Mouse (Mus musculus) heart, embryonic 11.5 days (tissue): ENCODE measurements around the gene Ddx24. TPM values are rescaled to one million over a fixed set of nuclear protein-coding genes. Genes with fewer than 3 reads are reported as not detected.
A peak's percentile ranks its signal among the peaks of the same experiment; 100 is the strongest.

Experiments used
- ATAC-seq: fragments of 200-750 bp; cut with Nextera tagmentation; replicated peaks from 2 replicates; pipeline ENCODE4 v1.8.0; 2017; ENCODE audit warnings: moderate library complexity; ENCODE audit not compliant: insufficient number of reproducible peaks, low FRiP score, low TSS enrichment
- H3K27ac ChIP-seq: fragments of 300-500 bp; sonication (generic); 2 replicates; pipeline ENCODE4 v1.5.1; 2014; ENCODE audit warnings: mild to moderate bottlenecking, low read depth, low read length
- H3K27me3 ChIP-seq: fragments of 300-500 bp; sonication (generic); 2 replicates; pipeline ENCODE4 v1.6.1; 2014; ENCODE audit warnings: mild to moderate bottlenecking, low read length, mixed read lengths; ENCODE audit not compliant: control insufficient read depth, insufficient read depth
- H3K36me3 ChIP-seq: fragments of 300-500 bp; sonication (generic); 2 replicates; pipeline ENCODE4 v1.6.1; 2014; ENCODE audit warnings: mild to moderate bottlenecking, low read length, moderate library complexity, mixed read lengths; ENCODE audit not compliant: control insufficient read depth, insufficient read depth
- H3K4me1 ChIP-seq: fragments of 300-500 bp; sonication (generic); 2 replicates; pipeline ENCODE4 v1.6.1; 2014; ENCODE audit warnings: low read length; ENCODE audit not compliant: control insufficient read depth, insufficient read depth
- H3K4me2 ChIP-seq: fragments of 300-500 bp; sonication (generic); 2 replicates; pipeline ENCODE4 v1.6.1; 2014; ENCODE audit warnings: mild to moderate bottlenecking, moderate library complexity
- H3K4me3 ChIP-seq: fragments of 300-500 bp; sonication (generic); 2 replicates; pipeline ENCODE4 v1.5.1; 2014; ENCODE audit warnings: low read depth, low read length
- H3K9ac ChIP-seq: fragments of 300-500 bp; sonication (generic); 2 replicates; pipeline ENCODE4 v1.6.1; 2014; ENCODE audit warnings: mild to moderate bottlenecking, low read depth, low read length, moderate library complexity
- H3K9me3 ChIP-seq: fragments of 300-500 bp; sonication (generic); replicated peaks from 2 replicates; pipeline ENCODE4 v1.6.1; 2016; ENCODE audit warnings: low read length; ENCODE audit not compliant: control insufficient read depth
- WGBS: fragments of 180-500 bp; shearing (Covaris S2); extraction: QIAGEN DNeasy Blood & Tissue Kit; methylation state at CpG from one replicate; pipeline ENCODE4 v1.1.7; 2014; ENCODE audit not compliant: insufficient replicate concordance; 5-methylcytosine and 5-hydroxymethylcytosine counted together
- polyA plus RNA-seq: library from polyadenylated mRNA; unstranded; fragments of >200 nt; fragmentation: Nextera tagmentation; extraction: Ambion mirVana; gene quantifications from 2 replicates; pipeline ENCODE4 v1.2.1, GENCODE M21; 2014

Ddx24 gene
- polyA plus RNA-seq, 1 experiment from 2014 or later: 74.2 TPM

- H3K4me2 ChIP-seq: no peak overlapping the region
Observed at GRCm38 (mm10) chr12:103367171-103367570, 58.5 kb downstream of the Ddx24 start.

DNA sequence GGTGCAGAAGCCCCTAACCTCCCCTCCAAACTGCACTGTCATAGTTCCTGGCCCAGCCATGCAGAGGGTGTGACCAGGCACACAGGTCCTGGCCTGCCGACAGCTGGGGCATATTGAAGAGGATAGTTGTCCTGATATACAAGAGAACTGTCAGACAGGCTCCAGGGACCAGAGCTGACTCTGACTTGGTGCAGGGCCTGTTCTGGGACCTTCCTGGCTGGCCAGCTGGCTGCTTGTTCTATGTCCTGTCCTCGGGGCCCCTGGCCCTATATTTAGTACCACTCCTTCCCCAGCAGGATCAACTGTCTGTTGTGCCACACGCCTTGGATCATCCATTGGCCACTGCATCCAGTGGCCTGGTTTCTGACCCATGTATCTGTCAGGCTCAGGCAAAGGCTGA, 63.3 kb downstream of the Ddx24 start:
- H3K36me3 ChIP-seq: no peaks in the 10 kb centered on the region
- H3K4me3 ChIP-seq: no peak overlapping the region
- H3K27me3 ChIP-seq: no peaks in the 10 kb centered on the region
- 35% methylated on average over 3 of the region's 3 CpGs for WGBS
- ATAC-seq: no peak
- H3K9me3 ChIP-seq: no peaks in the 10 kb centered on the region
- peaks cover 11% of the 10 kb centered on the region for H3K4me1 ChIP-seq
- H3K4me2 ChIP-seq: no peak overlapping the region
- no peak overlapping the region for H3K9ac ChIP-seq
- H3K27ac ChIP-seq: peak overlapping the region; percentile 11; the same call in 1 of the 2 replicates

More at GRCm38 (mm10) chr12:103367171-103367570, 58.5 kb downstream of the Ddx24 start:
- no peak overlapping the region for H3K9ac ChIP-seq
- ATAC-seq: no peak
- WGBS: 60% methylated on average over 2 of the region's 2 CpGs
- H3K27ac ChIP-seq: no peak overlapping the region
- H3K4me1 ChIP-seq: peaks cover 12% of the 10 kb centered on the region
- H3K9me3 ChIP-seq: no peaks in the 10 kb centered on the region
- H3K4me3 ChIP-seq: no peak overlapping the region
- H3K36me3 ChIP-seq: no peaks in the 10 kb centered on the region
- H3K27me3 ChIP-seq: no peaks in the 10 kb centered on the region; the same call in 1 of the 2 replicates

DNA sequence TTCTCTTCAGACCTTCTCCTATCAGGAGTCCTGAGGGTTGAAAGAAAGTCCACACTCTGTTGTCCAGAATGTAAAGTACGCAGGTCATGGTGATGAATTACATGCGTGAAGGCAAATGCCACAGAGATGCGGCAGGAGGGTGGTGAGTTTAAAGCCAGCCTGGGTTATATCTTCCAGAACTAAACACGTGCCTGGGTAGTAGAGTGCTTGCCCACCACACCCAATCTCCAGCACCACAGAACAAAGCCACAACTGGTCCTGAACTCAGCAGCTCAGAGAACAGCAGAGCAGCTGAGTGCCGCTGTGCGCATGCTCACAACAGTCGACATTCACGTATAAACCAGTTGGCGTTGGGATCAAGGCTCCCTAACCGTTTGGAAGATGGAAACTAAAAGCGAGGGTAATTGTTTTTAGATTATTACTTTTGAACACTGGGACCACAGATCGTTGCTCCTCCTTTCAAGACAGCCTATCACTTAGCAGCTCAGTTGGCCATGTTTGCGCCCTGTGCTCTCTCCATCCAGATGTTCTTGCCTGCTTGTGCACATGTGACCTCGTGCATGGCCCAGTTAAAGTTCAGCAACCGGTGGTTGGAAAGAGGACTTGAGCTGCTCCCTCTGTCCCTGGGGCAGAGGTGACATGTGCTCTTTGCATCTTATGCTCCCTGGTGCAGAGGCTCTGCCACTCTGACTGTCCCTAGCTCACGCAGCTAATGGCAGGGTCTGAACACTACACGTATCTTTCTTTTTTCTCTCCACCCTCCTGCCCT, 63.9 kb downstream of the Ddx24 start:
- ATAC-seq: no peak
- Histone ChIP-seq H3K27ac (no peak overlapping the region), H3K27me3 (no peaks in the 10 kb centered on the region), H3K4me1 (peaks cover 11% of the 10 kb centered on the region), H3K4me2 (no peak overlapping the region), H3K4me3 (no peak overlapping the region), H3K9me3 (no peaks in the 10 kb centered on the region), H3K36me3 (no peaks in the 10 kb centered on the region), H3K9ac (no peak overlapping the region)
- 82% methylated on average over 17 of the region's 17 CpGs for WGBS

- no peaks in the 10 kb centered on the region for H3K27me3 ChIP-seq
- H3K36me3 ChIP-seq: no peaks in the 10 kb centered on the region
- no peaks in the 10 kb centered on the region for H3K9me3 ChIP-seq
- no peak overlapping the region for H3K9ac ChIP-seq
- no peak overlapping the region for H3K27ac ChIP-seq
- no peak overlapping the region for H3K4me3 ChIP-seq
- peaks cover 11% of the 10 kb centered on the region for H3K4me1 ChIP-seq
- no peak overlapping the region for H3K4me2 ChIP-seq
- ATAC-seq: no peak
- 85% methylated on average over 8 of the region's 8 CpGs for WGBS
Observed at GRCm38 (mm10) chr12:103360812-103361211, 64.8 kb downstream of the Ddx24 start.

GRCm38 (mm10) chr12:103358951-103359801, 66.5 kb downstream of the Ddx24 start:
- Histone ChIP-seq H3K27ac (no peak overlapping the region), H3K36me3 (no peaks in the 10 kb centered on the region), H3K4me2 (no peak overlapping the region)

DNA sequence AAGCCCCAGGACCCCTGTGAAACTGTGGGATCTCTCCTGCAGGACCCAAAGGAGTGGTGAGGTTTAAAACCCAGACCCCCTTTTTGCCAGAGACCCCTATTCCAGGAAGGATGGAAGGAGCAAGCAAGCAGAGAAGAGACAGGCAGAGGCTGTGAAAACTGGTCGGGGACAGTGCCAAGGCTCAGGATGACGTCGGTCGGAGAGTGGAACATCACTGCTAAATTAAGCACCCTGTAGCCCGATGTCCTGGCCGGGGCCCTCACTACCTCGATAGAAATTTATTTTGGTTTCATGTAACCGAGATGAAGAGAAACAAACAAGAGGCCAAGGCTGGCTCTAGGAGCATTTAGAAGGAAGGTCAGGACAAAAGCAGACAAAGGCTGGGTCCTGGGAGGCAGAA, 67.4 kb downstream of the Ddx24 start:
- Histone ChIP-seq H3K4me3 (no peak overlapping the region), H3K9me3 (no peaks in the 10 kb centered on the region), H3K4me2 (no peak overlapping the region), H3K4me1 (peaks cover 16% of the 10 kb centered on the region), H3K9ac (no peak overlapping the region), H3K27ac (no peak overlapping the region), H3K36me3 (no peaks in the 10 kb centered on the region), H3K27me3 (no peaks in the 10 kb centered on the region)
- 68% methylated on average over 8 of the region's 8 CpGs for WGBS
- no peak for ATAC-seq

More at GRCm38 (mm10) chr12:103358951-103359801, 66.5 kb downstream of the Ddx24 start:
- H3K4me1 ChIP-seq: peaks cover 12% of the 10 kb centered on the region
- no peaks in the 10 kb centered on the region for H3K27me3 ChIP-seq
- no peak for ATAC-seq
- 50% methylated on average over 4 of the region's 4 CpGs for WGBS
- no peaks in the 10 kb centered on the region for H3K9me3 ChIP-seq
- no peak overlapping the region for H3K4me3 ChIP-seq
- H3K9ac ChIP-seq: no peak overlapping the region

Other genes starting within 250 kb of the Ddx24 start
- gene Prima1, start 183.7 kb downstream of the Ddx24 start, polyA plus RNA-seq: 0.19 and 0.41 TPM in 2 replicates
- not detected in 2 replicates for gene Fam181a, start 114.9 kb downstream of the Ddx24 start, polyA plus RNA-seq
- 225 and 236 TPM in 2 replicates for gene Asb2, start 69.8 kb downstream of the Ddx24 start, polyA plus RNA-seq
- 20.1 and 24.3 TPM in 2 replicates for gene Otub2, start 37.1 kb downstream of the Ddx24 start, polyA plus RNA-seq
- 0.52 and 0.53 TPM in 2 replicates for gene 9330161L09Rik, start 18.0 kb downstream of the Ddx24 start, polyA plus RNA-seq
- 11.5 and 12.1 TPM in 2 replicates for gene Ifi27, start 8.4 kb upstream of the Ddx24 start, polyA plus RNA-seq
- 0.92 and 1.8 TPM in 2 replicates for gene Ifi27l2a, start 17.9 kb upstream of the Ddx24 start, polyA plus RNA-seq
- gene Ifi27l2b, start 31.4 kb upstream of the Ddx24 start, polyA plus RNA-seq: not detected in 2 replicates
- gene Ppp4r4, start 106.5 kb upstream of the Ddx24 start, polyA plus RNA-seq: 0.27 and 0.60 TPM in 2 replicates
- gene Serpina10, start 205.6 kb upstream of the Ddx24 start, polyA plus RNA-seq: 0.21 TPM in 1 of 2 replicates, not detected in the other
- gene Serpina6, start 231.4 kb upstream of the Ddx24 start, polyA plus RNA-seq: 3.3 and 18.3 TPM in 2 replicates